Mouse (Mus musculus): ENCODE data around the gene Lrrtm3. TPM values are rescaled to one million over a fixed set of nuclear protein-coding genes. Genes with fewer than 3 reads are reported as not detected.

Gene Lrrtm3
- polyA plus RNA-seq, 1 experiment: 4.3 TPM

GRCm38 (mm10) chr10:64083813-64084212 is 6.3 kb downstream of the Lrrtm3 start:
- H3K4me3 ChIP-seq (ENCODE audit: control insufficient read depth, low read depth, low read length): no peak overlapping the region
- TF ChIP-seq CTCF (IDR thresholded peaks at IDR 0.05; ENCODE audit: control insufficient read depth, insufficient read depth, insufficient replicate concordance, low read depth, low read length): no peak
- no peak for TF ChIP-seq POLR2A (IDR thresholded peaks at IDR 0.05; ENCODE audit: control insufficient read depth, low read depth, low read length)
- H3K27me3 ChIP-seq (ENCODE audit: control insufficient read depth, insufficient read depth, low read length): no peaks in the 10 kb centered on the region; the same call in 1 of the 2 replicates
- no peak overlapping the region for H3K27ac ChIP-seq (ENCODE audit: control insufficient read depth, insufficient read depth, low read depth, low read length)
- no peaks in the 10 kb centered on the region for H3K36me3 ChIP-seq (ENCODE audit: control insufficient read depth, insufficient read depth, low read length)
- H3K4me1 ChIP-seq (ENCODE audit: control insufficient read depth, insufficient read depth, low read length): peaks cover 11% of the 10 kb centered on the region

GRCm38 (mm10) chr10:64082345-64082744 is 7.7 kb downstream of the Lrrtm3 start:
- TF ChIP-seq POLR2A (IDR thresholded peaks at IDR 0.05; ENCODE audit: control insufficient read depth, low read depth, low read length) (no peak), CTCF (IDR thresholded peaks at IDR 0.05; ENCODE audit: control insufficient read depth, insufficient read depth, insufficient replicate concordance, low read depth, low read length) (no peak)
- Histone ChIP-seq H3K27me3 (ENCODE audit: control insufficient read depth, insufficient read depth, low read length) (no peaks in the 10 kb centered on the region), H3K4me3 (ENCODE audit: control insufficient read depth, low read depth, low read length) (no peak overlapping the region; the same call in 1 of the 2 replicates), H3K36me3 (ENCODE audit: control insufficient read depth, insufficient read depth, low read length) (no peaks in the 10 kb centered on the region), H3K27ac (ENCODE audit: control insufficient read depth, insufficient read depth, low read depth, low read length) (no peak overlapping the region), H3K4me1 (ENCODE audit: control insufficient read depth, insufficient read depth, low read length) (peaks cover 6% of the 10 kb centered on the region)

GRCm38 (mm10) chr10:64076410-64077052 is 13.5 kb downstream of the Lrrtm3 start:
- H3K4me3 ChIP-seq (ENCODE audit: control insufficient read depth, low read depth, low read length): no peak overlapping the region
- no peaks in the 10 kb centered on the region for H3K4me1 ChIP-seq (ENCODE audit: control insufficient read depth, insufficient read depth, low read length)
- H3K27me3 ChIP-seq (ENCODE audit: control insufficient read depth, insufficient read depth, low read length): no peaks in the 10 kb centered on the region
- TF ChIP-seq POLR2A (IDR thresholded peaks at IDR 0.05; ENCODE audit: control insufficient read depth, low read depth, low read length) (no peak), CTCF (IDR thresholded peaks at IDR 0.05; ENCODE audit: control insufficient read depth, insufficient read depth, insufficient replicate concordance, low read depth, low read length) (no peak)
- H3K36me3 ChIP-seq (ENCODE audit: control insufficient read depth, insufficient read depth, low read length): no peaks in the 10 kb centered on the region
- no peak overlapping the region for H3K27ac ChIP-seq (ENCODE audit: control insufficient read depth, insufficient read depth, low read depth, low read length)

GRCm38 (mm10) chr10:64075944-64076343 is 14.1 kb downstream of the Lrrtm3 start:
- Histone ChIP-seq H3K27ac (ENCODE audit: control insufficient read depth, insufficient read depth, low read depth, low read length) (no peak overlapping the region), H3K4me3 (ENCODE audit: control insufficient read depth, low read depth, low read length) (no peak overlapping the region), H3K36me3 (ENCODE audit: control insufficient read depth, insufficient read depth, low read length) (no peaks in the 10 kb centered on the region), H3K27me3 (ENCODE audit: control insufficient read depth, insufficient read depth, low read length) (no peaks in the 10 kb centered on the region), H3K4me1 (ENCODE audit: control insufficient read depth, insufficient read depth, low read length) (no peaks in the 10 kb centered on the region)
- TF ChIP-seq CTCF (IDR thresholded peaks at IDR 0.05; ENCODE audit: control insufficient read depth, insufficient read depth, insufficient replicate concordance, low read depth, low read length) (no peak), POLR2A (IDR thresholded peaks at IDR 0.05; ENCODE audit: control insufficient read depth, low read depth, low read length) (no peak)

- Histone ChIP-seq H3K27ac (ENCODE audit: control insufficient read depth, insufficient read depth, low read depth, low read length) (no peak overlapping the region), H3K36me3 (ENCODE audit: control insufficient read depth, insufficient read depth, low read length) (no peaks in the 10 kb centered on the region), H3K27me3 (ENCODE audit: control insufficient read depth, insufficient read depth, low read length) (no peaks in the 10 kb centered on the region), H3K4me1 (ENCODE audit: control insufficient read depth, insufficient read depth, low read length) (no peaks in the 10 kb centered on the region), H3K4me3 (ENCODE audit: control insufficient read depth, low read depth, low read length) (no peak overlapping the region)
- no peak for TF ChIP-seq POLR2A (IDR thresholded peaks at IDR 0.05; ENCODE audit: control insufficient read depth, low read depth, low read length)
- no peak for TF ChIP-seq CTCF (IDR thresholded peaks at IDR 0.05; ENCODE audit: control insufficient read depth, insufficient read depth, insufficient replicate concordance, low read depth, low read length)
Observed at GRCm38 (mm10) chr10:64063704-64064103, 26.4 kb downstream of the Lrrtm3 start.

GRCm38 (mm10) chr10:64049946-64050345 is 40.1 kb downstream of the Lrrtm3 start:
- Histone ChIP-seq H3K4me1 (ENCODE audit: control insufficient read depth, insufficient read depth, low read length) (peaks cover 2% of the 10 kb centered on the region; the same call in 1 of the 2 replicates), H3K27ac (ENCODE audit: control insufficient read depth, insufficient read depth, low read depth, low read length) (no peak overlapping the region), H3K36me3 (ENCODE audit: control insufficient read depth, insufficient read depth, low read length) (no peaks in the 10 kb centered on the region), H3K4me3 (ENCODE audit: control insufficient read depth, low read depth, low read length) (no peak overlapping the region), H3K27me3 (ENCODE audit: control insufficient read depth, insufficient read depth, low read length) (no peaks in the 10 kb centered on the region)
- TF ChIP-seq CTCF (IDR thresholded peaks at IDR 0.05; ENCODE audit: control insufficient read depth, insufficient read depth, insufficient replicate concordance, low read depth, low read length) (no peak), POLR2A (IDR thresholded peaks at IDR 0.05; ENCODE audit: control insufficient read depth, low read depth, low read length) (no peak)

- Histone ChIP-seq H3K27me3 (ENCODE audit: control insufficient read depth, insufficient read depth, low read length) (no peaks in the 10 kb centered on the region), H3K4me1 (ENCODE audit: control insufficient read depth, insufficient read depth, low read length) (peaks cover 2% of the 10 kb centered on the region; the same call in 1 of the 2 replicates), H3K36me3 (ENCODE audit: control insufficient read depth, insufficient read depth, low read length) (no peaks in the 10 kb centered on the region), H3K27ac (ENCODE audit: control insufficient read depth, insufficient read depth, low read depth, low read length) (no peak overlapping the region), H3K4me3 (ENCODE audit: control insufficient read depth, low read depth, low read length) (no peak overlapping the region)
- TF ChIP-seq CTCF (IDR thresholded peaks at IDR 0.05; ENCODE audit: control insufficient read depth, insufficient read depth, insufficient replicate concordance, low read depth, low read length): no peak
- no peak for TF ChIP-seq POLR2A (IDR thresholded peaks at IDR 0.05; ENCODE audit: control insufficient read depth, low read depth, low read length)
Observed at GRCm38 (mm10) chr10:64049151-64049550, 40.9 kb downstream of the Lrrtm3 start.
